Comparison of ENCODE assay signal across 10 mouse cellular contexts in genomic region chr10:12820978-12821735, GRCm38 (mm10). TPM values are rescaled to one million over a fixed set of nuclear protein-coding genes. Genes with fewer than 3 reads are reported as not detected.
DNase-seq lines count a peak whose midpoint lies in the region; ATAC-seq and TF ChIP-seq lines count a peak whose summit lies in the region.
"Had no signal": no experiment of that assay in that cellular context is flagged by ENCODE, and none has a peak within 500 bp of the region (broad histone marks: within the 10 kb centered on the region; RNA-seq: fewer than 3 reads in every experiment).

No protein-coding gene starts in this region.

- H3K27ac ChIP-seq in limb, embryonic 13.5 days, result no peak overlapping the region
- no peak overlapping the region for H3K27ac ChIP-seq in limb, embryonic 10.5 days
- no peak overlapping the region for H3K27ac ChIP-seq in hindbrain, embryonic 11.5 days (ENCODE audit: low read depth, low read length)
- H3K27ac ChIP-seq: heart, embryonic 10.5 days; lung, embryonic 15.5 days had no signal

- H3K4me1 ChIP-seq in limb, embryonic 13.5 days, result peaks cover 16% of the 10 kb centered on the region
- peaks cover 12% of the 10 kb centered on the region; the same call in 1 of the 2 replicates for H3K4me1 ChIP-seq in limb, embryonic 10.5 days
- H3K4me1 ChIP-seq in hindbrain, embryonic 11.5 days (replicated peaks; ENCODE audit: control insufficient read depth, insufficient read depth, low read length), result no peaks in the 10 kb centered on the region

- no peak overlapping the region for H3K9ac ChIP-seq in limb, embryonic 13.5 days
- H3K9ac ChIP-seq in hindbrain, embryonic 11.5 days (ENCODE audit: low read depth, low read length), result no peak overlapping the region
- H3K9ac ChIP-seq: lung, embryonic 15.5 days had no signal

- peak; percentile 52 for ATAC-seq in limb, embryonic 13.5 days (ENCODE audit: low FRiP score, low read depth)
- ATAC-seq in Patski, result peak; percentile 96
- ATAC-seq in hindbrain, embryonic 11.5 days (ENCODE audit: low FRiP score), result no peak

- POLR2A ChIA-PET in Patski (lab: Charles Lee), result interaction anchor here (0.6 kb wide), 1 partner anchor 20 kb away, joined by 4 read pairs; no protein-coding TSS in a partner anchor

- CTCF ChIA-PET in Patski (lab: Charles Lee), result interaction anchor here (1.6 kb wide), 1 partner anchor 28 kb away, joined by 4 read pairs; no protein-coding TSS in a partner anchor

- TF ChIP-seq CTCF in Patski (IDR thresholded peaks at IDR 0.05), result no peak

- 83% methylated on average over 13 of the region's 13 CpGs for WGBS in limb, embryonic 13.5 days
- WGBS in limb, embryonic 10.5 days, result 91% methylated on average over 13 of the region's 13 CpGs
- WGBS in hindbrain, embryonic 11.5 days, result 92% methylated on average over 13 of the region's 13 CpGs

- no peaks in the 10 kb centered on the region for H3K9me3 ChIP-seq in limb, embryonic 13.5 days
- H3K9me3 ChIP-seq in limb, embryonic 10.5 days (replicated peaks), result no peaks in the 10 kb centered on the region
- no peaks in the 10 kb centered on the region for H3K9me3 ChIP-seq in hindbrain, embryonic 11.5 days (ENCODE audit: control insufficient read depth, low read length)
- H3K9me3 ChIP-seq: heart, embryonic 10.5 days; lung, embryonic 15.5 days had no signal

- DNase-seq in limb, embryonic 10.5 days (ENCODE audit: low spot score), result no peak
- DNase-seq in Patski (ENCODE audit: low read depth, low spot score), result peak; percentile 88
- peak; percentile 47 for DNase-seq in induced T-regulatory cell, adult 2 months (ENCODE audit: low read depth)
- DNase-seq in right cerebral cortex, postnatal 14 days, result peak; percentile 21
- DNase-seq in cerebellum, adult 11-12 months, result no peak
- no peak for DNase-seq in hindbrain, embryonic 11.5 days (ENCODE audit: low spot score)
- no peak for DNase-seq in T-cell, adult 2 months (ENCODE audit: low spot score)

- in situ Hi-C loops in Patski (cut with MboI; ENCODE audit: low pct_unique_long_range_greater_than_20kb), result loop anchor here (5.0 kb wide), 1 partner anchor 41 kb away; no protein-coding TSS in a partner anchor

- H3K36me3 ChIP-seq in limb, embryonic 13.5 days, result no peaks in the 10 kb centered on the region
- no peaks in the 10 kb centered on the region for H3K36me3 ChIP-seq in limb, embryonic 10.5 days
- H3K36me3 ChIP-seq in hindbrain, embryonic 11.5 days (ENCODE audit: control insufficient read depth, insufficient read depth, low read length), result no peaks in the 10 kb centered on the region
- H3K36me3 ChIP-seq: heart, embryonic 10.5 days; lung, embryonic 15.5 days had no signal

- H3K4me2 ChIP-seq in limb, embryonic 13.5 days (replicated peaks), result no peak overlapping the region
- H3K4me2 ChIP-seq in hindbrain, embryonic 11.5 days (replicated peaks; ENCODE audit: low read depth, low read length), result no peak overlapping the region
- H3K4me2 ChIP-seq: lung, embryonic 15.5 days had no signal

- no peaks in the 10 kb centered on the region for H3K27me3 ChIP-seq in limb, embryonic 13.5 days
- no peaks in the 10 kb centered on the region for H3K27me3 ChIP-seq in limb, embryonic 10.5 days (ENCODE audit: low read depth, poor library complexity, severe bottlenecking)
- no peaks in the 10 kb centered on the region for H3K27me3 ChIP-seq in Patski
- H3K27me3 ChIP-seq in hindbrain, embryonic 11.5 days (ENCODE audit: control insufficient read depth, insufficient read depth, low read length), result no peaks in the 10 kb centered on the region
- H3K27me3 ChIP-seq: lung, embryonic 15.5 days had no signal

- no peak overlapping the region for H3K4me3 ChIP-seq in limb, embryonic 13.5 days
- no peak overlapping the region for H3K4me3 ChIP-seq in limb, embryonic 10.5 days
- H3K4me3 ChIP-seq in hindbrain, embryonic 11.5 days (ENCODE audit: low read depth, low read length), result no peak overlapping the region
- H3K4me3 ChIP-seq: heart, embryonic 10.5 days; lung, embryonic 15.5 days had no signal

RNA-seq across cellular contexts. Expression of gene Utrn, which starts 48.0 kb away (rescaled TPM):
- polyA plus RNA-seq in limb, embryonic 13.5 days (2015; fragmentation: Nextera tagmentation; extraction: Ambion mirVana), result 89.9 and 90.2 TPM in 2 replicates
- polyA plus RNA-seq in limb, embryonic 10.5 days (2016; fragmentation: Nextera tagmentation; extraction: Ambion mirVana), result 40.2 and 49.0 TPM in 2 replicates
- polyA plus RNA-seq in Patski (2021), result 40.9 TPM
- polyA plus RNA-seq in hindbrain, embryonic 11.5 days (2014; fragmentation: Nextera tagmentation; extraction: Ambion mirVana), result 40.2 and 54.7 TPM in 2 replicates

Comparison
In these comparisons a context has a peak if more than half of its experiments do, and no peak if none do; other contexts are left out.
1. DNase-seq: peak in Patski (single experiment), induced T-regulatory cell, adult 2 months (single experiment) and right cerebral cortex, postnatal 14 days (single experiment); none in limb, embryonic 10.5 days (single experiment), cerebellum, adult 11-12 months (single experiment), hindbrain, embryonic 11.5 days (single experiment) and T-cell, adult 2 months (single experiment).